Comparison of ENCODE assay signal across 15 mouse cellular contexts in genomic region chr3:84445838-84446237, GRCm38 (mm10). TPM values are rescaled to one million over a fixed set of nuclear protein-coding genes. Genes with fewer than 3 reads are reported as not detected.
DNase-seq lines count a peak whose midpoint lies in the region; ATAC-seq lines count a peak whose summit lies in the region.
"Had no signal": no experiment of that assay in that cellular context is flagged by ENCODE, and none has a peak within 500 bp of the region (broad histone marks: within the 10 kb centered on the region; RNA-seq: fewer than 3 reads in every experiment).

No protein-coding gene starts in this region.

- H3K9me3 ChIP-seq in heart, embryonic 12.5 days (replicated peaks): no peaks in the 10 kb centered on the region
- H3K9me3 ChIP-seq in limb, embryonic 13.5 days: no peaks in the 10 kb centered on the region

- H3K9ac ChIP-seq in heart, embryonic 12.5 days: no peak overlapping the region
- no peak overlapping the region for H3K9ac ChIP-seq in limb, embryonic 13.5 days

- H3K4me1 ChIP-seq in heart, embryonic 12.5 days (replicated peaks): peaks cover 17% of the 10 kb centered on the region; the same call in 1 of the 2 replicates
- H3K4me1 ChIP-seq in limb, embryonic 13.5 days: peaks cover 41% of the 10 kb centered on the region

- WGBS in heart, embryonic 12.5 days: 19% methylated on average over 9 of the region's 9 CpGs
- 32% methylated on average over 9 of the region's 9 CpGs for WGBS in limb, embryonic 13.5 days

- peak overlapping the region; percentile 27; the same call in 1 of the 2 replicates for H3K4me2 ChIP-seq in heart, embryonic 12.5 days
- peak overlapping the region; percentile 22; the same call in 1 of the 2 replicates for H3K4me2 ChIP-seq in limb, embryonic 13.5 days (replicated peaks)

- H3K36me3 ChIP-seq in heart, embryonic 12.5 days: no peaks in the 10 kb centered on the region
- no peaks in the 10 kb centered on the region; the same call in none of the 2 replicates for H3K36me3 ChIP-seq in limb, embryonic 13.5 days

- no peak for DNase-seq in heart, adult 11 months
- peak; percentile 64 for DNase-seq in ES-CJ7 (ENCODE audit: low read depth, low spot score)
- DNase-seq in embryo, embryonic 11 days: peak; percentile 62
- DNase-seq in adrenal gland, postnatal 4 days (ENCODE audit: low spot score in 2 of 2): no peak
- DNase-seq in kidney, adult 18-20 months: no peak
- DNase-seq: adrenal gland, postnatal 10 days; cerebellum, postnatal 14 days; gastrocnemius, postnatal 10 days; kidney, adult 9 months; right cerebral cortex, postnatal 4 days had no signal

- H3K4me3 ChIP-seq in heart, embryonic 12.5 days: no peak overlapping the region
- H3K4me3 ChIP-seq in limb, embryonic 13.5 days: no peak overlapping the region
- H3K4me3 ChIP-seq: erythroblast, embryonic 14.5 days had no signal

- ATAC-seq in heart, embryonic 12.5 days (ENCODE audit: insufficient number of reproducible peaks, low FRiP score): peak; percentile 30; the same call in 1 of the 2 replicates
- ATAC-seq in limb, embryonic 13.5 days (ENCODE audit: low FRiP score, low read depth): no peak
- ATAC-seq: hindbrain, embryonic 16.5 days; Patski had no signal

- H3K27me3 ChIP-seq in heart, embryonic 12.5 days (replicated peaks): peaks cover 57% of the 10 kb centered on the region
- H3K27me3 ChIP-seq in limb, embryonic 13.5 days: peaks cover 6% of the 10 kb centered on the region; the same call in 1 of the 2 replicates
- H3K27me3 ChIP-seq: Patski had no signal

- no peak overlapping the region for H3K27ac ChIP-seq in heart, embryonic 12.5 days (ENCODE audit: poor library complexity, severe bottlenecking)
- H3K27ac ChIP-seq in limb, embryonic 13.5 days: no peak overlapping the region

RNA-seq across cellular contexts. Expression of gene Fhdc1, which starts 34.4 kb away (rescaled TPM):
- 4.4 TPM in 2 replicates for polyA plus RNA-seq in heart, embryonic 12.5 days (2016; fragmentation: Nextera tagmentation; extraction: Ambion mirVana)
- 4.4 and 6.2 TPM in 2 replicates for polyA plus RNA-seq in limb, embryonic 13.5 days (2015; fragmentation: Nextera tagmentation; extraction: Ambion mirVana)
- 10 to 100 TPM; 41.5 to 47.1 TPM for total RNA-seq in adrenal gland, postnatal 4 days (2021)

Comparison
In these comparisons a context has a peak if more than half of its experiments do, and no peak if none do; other contexts are left out.
1. DNase-seq: peak in ES-CJ7 (single experiment) and embryo, embryonic 11 days (single experiment); none in heart, adult 11 months (single experiment), adrenal gland, postnatal 4 days (0 of 2) and kidney, adult 18-20 months (single experiment).